Mouse (Mus musculus): ENCODE results near the gene Sprr2a1. TPM values are rescaled to one million over a fixed set of nuclear protein-coding genes. Genes with fewer than 3 reads are reported as not detected.

The Sprr2a1 gene
- polyA plus RNA-seq, 1 experiment, result 77.3 TPM

Other genes starting within 250 kb of the Sprr2a1 start
- gene Pglyrp3, start 201.2 kb upstream of the Sprr2a1 start, polyA plus RNA-seq (2012; rRNA removed), result not detected in 2 replicates
- gene Lor, start 132.7 kb upstream of the Sprr2a1 start, polyA plus RNA-seq (2012; rRNA removed), result 0.11 and 0.63 TPM in 2 replicates
- 0.10 TPM in 1 of 2 replicates, not detected in the other for gene Prr9, start 91.9 kb upstream of the Sprr2a1 start, polyA plus RNA-seq (2012; rRNA removed)
- gene Lelp1, start 73.1 kb upstream of the Sprr2a1 start, polyA plus RNA-seq (2012; rRNA removed), result not detected in 2 replicates
- gene Sprr2a2, start 121 bp downstream of the Sprr2a1 start, polyA plus RNA-seq (2012; rRNA removed), result 35,085 and 54,275 TPM in 2 replicates
- gene Sprr2a3, start 69.6 kb downstream of the Sprr2a1 start, polyA plus RNA-seq (2012; rRNA removed), result 208 and 247 TPM in 2 replicates
- not detected in 2 replicates for gene Sprr2b, start 100.8 kb downstream of the Sprr2a1 start, polyA plus RNA-seq (2012; rRNA removed)
- gene Sprr2d, start 123.3 kb downstream of the Sprr2a1 start, polyA plus RNA-seq (2012; rRNA removed), result not detected in 2 replicates
- gene Sprr2e, start 136.3 kb downstream of the Sprr2a1 start, polyA plus RNA-seq (2012; rRNA removed), result not detected in 2 replicates
- not detected in 2 replicates for gene Sprr2f, start 149.4 kb downstream of the Sprr2a1 start, polyA plus RNA-seq (2012; rRNA removed)
- gene Sprr2h, start 169.9 kb downstream of the Sprr2a1 start, polyA plus RNA-seq (2012; rRNA removed), result not detected in 2 replicates
- gene Sprr2i, start 192.2 kb downstream of the Sprr2a1 start, polyA plus RNA-seq (2012; rRNA removed), result not detected in 2 replicates
- gene Sprr2j-ps, start 202.3 kb downstream of the Sprr2a1 start, polyA plus RNA-seq (2012; rRNA removed), result not detected in 2 replicates
- gene Gm9774, start 213.6 kb downstream of the Sprr2a1 start, polyA plus RNA-seq (2012; rRNA removed), result 3.7 and 8.0 TPM in 2 replicates
- not detected in 2 replicates for gene Sprr2k, start 216.8 kb downstream of the Sprr2a1 start, polyA plus RNA-seq (2012; rRNA removed)
- not detected in 2 replicates for gene Sprr1b, start 223.0 kb downstream of the Sprr2a1 start, polyA plus RNA-seq (2012; rRNA removed)
- 0.19 TPM in 1 of 2 replicates, not detected in the other for gene Sprr3, start 242.9 kb downstream of the Sprr2a1 start, polyA plus RNA-seq (2012; rRNA removed)

Data from small intestine, adult 2 months (tissue).